Mouse (Mus musculus) liver, embryonic 12.5 days (tissue): ENCODE data around the gene Nup205. TPM values are rescaled to one million over a fixed set of nuclear protein-coding genes. Genes with fewer than 3 reads are reported as not detected.

ENCODE experiments used
- ATAC-seq: fragments of 200-750 bp; cut with Nextera tagmentation; 2 replicates; pipeline ENCODE4 v1.8.0; 2017; ENCODE audit warnings: moderate number of reproducible peaks, mild to moderate bottlenecking, moderate library complexity
- H3K27ac ChIP-seq: fragments of 300-500 bp; sonication (generic); 2 replicates; pipeline ENCODE4 v1.5.1; 2016; ENCODE audit warnings: mild to moderate bottlenecking
- H3K27me3 ChIP-seq: fragments of 300-500 bp; sonication (generic); replicated peaks from 2 replicates; pipeline ENCODE4 v1.6.1; 2016; ENCODE audit warnings: mild to moderate bottlenecking, moderate library complexity
- H3K36me3 ChIP-seq: fragments of 300-500 bp; sonication (generic); 2 replicates; pipeline ENCODE4 v1.6.1; 2016; ENCODE audit warnings: mild to moderate bottlenecking, moderate library complexity
- H3K4me1 ChIP-seq: fragments of 300-500 bp; sonication (generic); 2 replicates; pipeline ENCODE4 v1.6.1; 2016
- H3K4me2 ChIP-seq: fragments of 300-500 bp; sonication (generic); 2 replicates; pipeline ENCODE4 v1.6.1; 2016; ENCODE audit warnings: mild to moderate bottlenecking, moderate library complexity
- H3K4me3 ChIP-seq: fragments of 300-500 bp; sonication (generic); 2 replicates; pipeline ENCODE4 v1.5.1; 2016; ENCODE audit warnings: mild to moderate bottlenecking, moderate library complexity
- H3K9ac ChIP-seq: fragments of 300-500 bp; sonication (generic); 2 replicates; pipeline ENCODE4 v1.6.1; 2016; ENCODE audit warnings: mild to moderate bottlenecking, moderate library complexity
- H3K9me3 ChIP-seq: fragments of 300-500 bp; sonication (generic); replicated peaks from 2 replicates; pipeline ENCODE4 v1.6.1; 2016; ENCODE audit warnings: mild to moderate bottlenecking, moderate library complexity
- WGBS: fragments of 180-500 bp; shearing (Covaris S2); methylation state at CpG from one replicate; pipeline ENCODE4 v1.1.7; 2016; ENCODE audit not compliant: insufficient replicate concordance; 5-methylcytosine and 5-hydroxymethylcytosine counted together
- polyA plus RNA-seq: library from polyadenylated mRNA; unstranded; fragments of >200 nt; fragmentation: Nextera tagmentation; extraction: Ambion mirVana; gene quantifications from 2 replicates; pipeline ENCODE4 v1.2.1, GENCODE M21; 2016

Gene Nup205
- polyA plus RNA-seq, 1 experiment from 2014 or later = 40.4 TPM

DNA sequence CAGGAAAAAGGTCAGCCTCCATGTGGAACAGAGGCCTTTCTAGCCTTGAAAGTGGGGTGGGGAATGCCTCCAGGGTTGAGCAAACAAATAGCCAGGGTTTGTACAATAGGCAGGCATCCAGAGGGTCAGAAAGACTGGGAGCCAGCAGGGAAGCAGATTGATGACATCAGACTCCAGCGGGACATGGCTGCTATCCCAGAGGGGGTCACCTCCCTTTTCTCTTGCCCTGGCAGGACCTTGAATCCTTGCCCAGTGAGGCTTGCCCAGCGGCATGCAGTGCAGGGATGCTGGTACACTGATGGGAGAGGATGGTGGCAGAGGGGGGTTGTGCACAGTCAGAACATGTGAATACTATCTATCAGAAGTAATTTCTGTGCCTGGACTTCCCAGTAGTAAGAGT, 119.8 kb downstream of the Nup205 start:
- H3K4me3 ChIP-seq = no peak overlapping the region
- no peak overlapping the region for H3K27ac ChIP-seq
- 0 out of 2 replicates have a peak, but pooled peaks cover 5% of the 10 kb centered on the region for H3K4me1 ChIP-seq
- H3K27me3 ChIP-seq = 0 out of 2 replicates have a peak, but pooled peaks cover 4% of the 10 kb centered on the region
- H3K9ac ChIP-seq = no peak overlapping the region
- ATAC-seq = no peak
- WGBS = 78% methylated on average over 2 of the region's 2 CpGs
- no peaks in the 10 kb centered on the region for H3K9me3 ChIP-seq
- H3K4me2 ChIP-seq = no peak overlapping the region
- H3K36me3 ChIP-seq = no peaks in the 10 kb centered on the region

Other genes starting within 250 kb of the Nup205 start
- gene Slc23a4, start 189.0 kb upstream of the Nup205 start, polyA plus RNA-seq = 0.33 and 0.35 TPM in 2 replicates
- 15.1 and 15.2 TPM in 2 replicates for gene Cnot4, start 43.7 kb upstream of the Nup205 start, polyA plus RNA-seq
- 0.23 and 0.25 TPM in 2 replicates for gene Slc13a4, start 130.7 kb downstream of the Nup205 start, polyA plus RNA-seq
- gene Fam180a, start 148.7 kb downstream of the Nup205 start, polyA plus RNA-seq = 0.08 TPM in 1 of 2 replicates, not detected in the other